Mouse (Mus musculus) gastrocnemius, adult 2 months (tissue): Measurements from ENCODE around the gene Otop1. TPM values are rescaled to one million over a fixed set of nuclear protein-coding genes. Genes with fewer than 3 reads are reported as not detected.

Experiments used
- DNase-seq: peaks from one replicate; pipeline ENCODE4 v3.0.0; 2022
- H3K27ac ChIP-seq: fragments of 200-600 bp; 2 replicates; pipeline ENCODE4 v1.8.1; 2022; ENCODE audit warnings: mild to moderate bottlenecking
- H3K4me3 ChIP-seq: fragments of 200-600 bp; 2 replicates; pipeline ENCODE4 v1.8.1; 2022; ENCODE audit warnings: mild to moderate bottlenecking, moderate library complexity
- CTCF ChIP-seq: fragments of 200-600 bp; IDR thresholded peaks from 2 replicates; pipeline ENCODE4 v1.8.1; 2022; ENCODE audit warnings: antibody characterized with exemption, mild to moderate bottlenecking, moderate library complexity
- intact Hi-C: fragments of 180-260 bp; cut with DNase I; formaldehyde crosslinking; loops from one replicate; pipeline ENCODE4 v1.15.1; 2025
- total RNA-seq, 2 experiments: library from RNA; stranded (reverse); gene quantifications; 2 replicates each; pipeline ENCODE4 v1.2.3; 2021

Gene Otop1
- total RNA-seq, 2 experiments from 2014 or later = 0.18 to 0.20 TPM

DNA sequence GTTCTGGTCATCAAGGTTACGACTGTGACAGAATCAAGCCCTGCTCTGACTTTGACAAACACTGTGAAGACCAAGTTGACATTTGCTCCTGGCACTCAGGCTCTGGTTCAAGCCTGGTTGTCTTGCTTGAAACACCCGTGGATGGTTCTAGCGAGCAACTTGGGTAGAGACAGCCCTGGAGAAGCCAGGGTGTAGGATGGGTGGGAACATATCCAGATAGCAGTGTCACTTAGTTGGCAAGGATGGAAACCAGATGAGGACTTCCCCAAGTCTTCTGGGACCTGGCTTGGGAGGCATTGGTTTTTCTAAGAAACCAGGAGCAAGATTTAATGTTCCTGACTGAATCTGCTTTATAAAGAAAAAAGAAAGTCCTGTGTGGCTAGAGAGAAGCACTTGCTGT lies 4.8 kb upstream of the Otop1 start:
- intact Hi-C loops = no loop called here
- Histone ChIP-seq H3K27ac (no peak overlapping the region), H3K4me3 (no peak overlapping the region)

DNA sequence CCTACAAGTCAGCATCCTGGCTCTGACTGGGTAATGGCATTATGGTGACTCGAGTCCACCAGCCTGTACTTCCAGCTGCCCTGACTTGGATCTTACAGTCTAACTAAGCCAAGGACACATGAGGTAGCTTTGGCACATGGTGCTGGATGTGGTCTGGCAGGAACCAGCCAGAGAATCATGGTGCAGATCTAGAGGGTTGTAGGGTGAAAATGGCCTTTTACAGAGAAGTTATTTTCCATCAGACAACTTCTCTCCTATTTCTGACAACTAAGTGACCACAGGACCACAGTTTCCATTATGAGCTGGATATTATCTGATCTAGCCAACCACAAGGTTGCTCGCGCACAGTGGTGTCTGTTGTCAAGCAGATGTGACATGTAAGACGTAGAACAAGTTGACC lies 1.9 kb upstream of the Otop1 start:
- no peak overlapping the region for H3K27ac ChIP-seq

More for the DNA sequence above, 4.8 kb upstream of the Otop1 start:
- TF ChIP-seq CTCF = no peak
- DNase-seq = no peak

DNA sequence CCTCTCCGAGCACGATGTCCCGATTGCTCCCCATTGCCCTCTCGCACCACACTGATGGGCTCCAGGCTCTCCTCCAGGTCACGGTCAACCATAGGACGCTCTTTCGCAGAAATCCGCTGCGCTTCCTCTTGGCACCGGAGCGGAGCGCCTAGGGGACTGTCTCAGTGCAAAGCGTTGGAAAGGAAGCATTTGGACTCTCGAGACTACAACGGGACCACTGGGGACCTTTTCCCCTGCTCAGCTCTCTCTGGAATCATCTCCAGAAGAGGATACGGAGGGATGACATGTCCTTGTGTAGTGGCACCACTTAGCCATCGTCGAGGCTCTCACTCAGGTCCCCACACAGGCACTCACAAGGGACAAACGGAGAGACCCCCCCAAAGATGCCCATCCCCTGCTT lies 679 bp downstream of the Otop1 start:
- TF ChIP-seq CTCF = no peak
- no peak for DNase-seq
- intact Hi-C loops = no loop called here
- Histone ChIP-seq H3K4me3 (no peak overlapping the region), H3K27ac (no peak overlapping the region)

More for the DNA sequence above, 1.9 kb upstream of the Otop1 start:
- no peak overlapping the region for H3K4me3 ChIP-seq
- DNase-seq = no peak
- intact Hi-C loops = no loop called here
- TF ChIP-seq CTCF = no peak

DNA sequence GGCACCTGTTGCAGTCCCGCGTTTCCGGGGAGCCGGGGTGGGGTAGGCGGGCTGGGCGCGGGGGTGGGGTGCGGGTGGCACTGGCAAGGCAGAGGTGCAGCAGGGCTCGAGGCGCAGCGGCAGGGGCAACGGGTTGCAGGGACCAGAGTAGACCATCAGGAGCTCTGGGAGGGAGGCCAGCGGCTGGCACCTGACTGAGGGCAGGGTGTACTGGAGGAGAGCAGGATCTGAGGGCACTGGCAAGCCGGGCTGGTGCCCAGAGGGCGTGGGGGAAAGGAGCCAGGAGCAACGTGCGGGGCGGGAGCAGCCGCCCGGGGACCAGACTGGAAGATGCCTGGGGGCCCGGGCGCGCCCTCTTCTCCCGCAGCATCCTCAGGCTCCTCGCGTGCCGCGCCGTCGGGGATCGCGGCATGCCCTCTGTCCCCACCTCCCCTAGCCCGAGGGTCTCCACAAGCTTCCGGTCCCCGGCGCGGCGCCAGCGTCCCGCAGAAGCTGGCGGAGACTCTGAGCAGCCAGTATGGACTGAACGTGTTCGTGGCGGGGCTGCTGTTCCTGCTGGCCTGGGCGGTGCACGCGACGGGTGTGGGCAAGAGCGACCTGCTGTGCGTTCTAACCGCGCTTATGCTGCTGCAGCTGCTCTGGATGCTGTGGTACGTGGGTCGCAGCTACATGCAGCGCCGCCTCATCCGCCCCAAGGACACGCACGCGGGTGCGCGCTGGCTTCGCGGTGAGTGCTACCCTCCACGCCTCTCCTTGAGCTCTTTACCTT lies 1.5 kb downstream of the Otop1 start:
- H3K4me3 ChIP-seq = peak overlapping the region; percentile 30
- no peak for DNase-seq
- intact Hi-C loops = no loop called here
- no peak overlapping the region for H3K27ac ChIP-seq
- TF ChIP-seq CTCF = no peak

DNA sequence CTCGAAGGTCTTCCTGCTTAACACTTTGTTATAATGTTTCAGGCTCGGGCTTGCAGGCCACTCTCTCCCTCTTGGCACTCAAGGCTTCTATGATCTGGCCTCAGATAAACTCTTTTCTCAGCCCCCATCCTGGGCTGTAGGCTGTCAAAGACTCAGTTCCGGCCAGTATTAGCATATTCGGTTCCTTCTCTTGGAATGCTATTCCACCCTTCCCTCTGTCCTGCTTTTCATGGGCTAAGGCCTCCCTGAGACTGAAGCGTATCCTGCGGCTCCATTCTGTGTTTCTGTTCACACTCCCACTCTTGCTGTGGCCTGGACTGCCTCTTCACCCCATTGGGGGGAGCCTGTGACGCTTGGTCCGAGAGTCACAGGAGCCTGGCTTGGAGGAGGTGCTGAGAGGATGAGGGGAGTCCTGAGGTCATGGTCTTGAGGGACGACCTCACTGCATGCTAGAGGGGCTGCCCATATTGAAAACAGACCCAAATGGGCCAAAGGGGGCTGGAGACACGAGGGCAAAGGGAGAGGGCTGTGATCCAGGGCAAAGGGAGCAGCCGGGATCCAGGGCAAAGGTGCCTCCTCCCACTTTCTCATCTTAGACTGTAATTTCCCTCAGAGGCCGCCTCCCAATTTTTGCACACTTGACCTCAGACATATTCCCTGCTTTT lies 2.3 kb downstream of the Otop1 start:
- intact Hi-C loops = no loop called here
- TF ChIP-seq CTCF = no peak
- no peak overlapping the region for H3K4me3 ChIP-seq
- DNase-seq = no peak
- no peak overlapping the region for H3K27ac ChIP-seq

DNA sequence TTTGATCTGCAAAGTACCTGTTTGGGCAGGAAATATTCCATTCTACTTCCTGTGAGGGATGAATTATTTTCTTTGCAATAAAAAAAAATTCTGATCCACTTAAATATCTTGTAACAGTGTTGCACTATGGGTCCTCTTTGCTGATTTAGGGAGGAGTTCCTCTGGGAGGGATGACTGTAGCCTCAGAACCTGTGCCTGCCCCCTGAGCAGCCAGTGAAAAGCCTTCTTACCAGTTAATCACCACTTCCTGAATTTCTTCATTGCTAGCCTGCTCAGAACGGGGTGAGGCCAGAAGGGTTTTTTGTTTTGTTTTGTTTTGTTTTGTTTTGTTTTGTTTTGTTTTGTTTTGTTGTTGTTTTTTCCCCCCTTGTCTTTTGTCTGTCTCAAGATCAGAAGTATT lies 4.3 kb downstream of the Otop1 start:
- Histone ChIP-seq H3K4me3 (no peak overlapping the region), H3K27ac (no peak overlapping the region)
- no peak for TF ChIP-seq CTCF
- intact Hi-C loops = no loop called here
- DNase-seq = no peak

DNA sequence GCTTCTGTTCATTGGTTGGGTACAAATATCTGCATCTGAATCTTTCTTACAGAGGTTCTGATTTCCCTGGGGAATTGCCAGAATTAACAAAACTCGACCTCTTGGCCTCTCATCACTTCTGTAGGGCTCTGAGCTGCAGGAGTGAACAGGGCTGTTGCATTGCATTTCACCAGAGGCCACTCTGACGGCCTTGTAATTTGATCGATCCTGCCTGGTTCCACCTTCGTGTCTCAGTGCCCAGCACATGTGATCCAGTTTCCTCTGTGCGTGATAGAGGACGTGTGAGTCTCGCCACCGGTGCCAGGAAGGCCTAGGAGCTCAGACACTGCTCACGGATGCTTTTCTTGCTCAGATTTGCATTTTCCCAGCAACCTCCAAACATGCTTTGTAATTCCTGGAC lies 10.0 kb downstream of the Otop1 start:
- no peak for TF ChIP-seq CTCF
- no peak for DNase-seq
- Histone ChIP-seq H3K27ac (no peak overlapping the region), H3K4me3 (no peak overlapping the region)
- intact Hi-C loops = no loop called here

DNA sequence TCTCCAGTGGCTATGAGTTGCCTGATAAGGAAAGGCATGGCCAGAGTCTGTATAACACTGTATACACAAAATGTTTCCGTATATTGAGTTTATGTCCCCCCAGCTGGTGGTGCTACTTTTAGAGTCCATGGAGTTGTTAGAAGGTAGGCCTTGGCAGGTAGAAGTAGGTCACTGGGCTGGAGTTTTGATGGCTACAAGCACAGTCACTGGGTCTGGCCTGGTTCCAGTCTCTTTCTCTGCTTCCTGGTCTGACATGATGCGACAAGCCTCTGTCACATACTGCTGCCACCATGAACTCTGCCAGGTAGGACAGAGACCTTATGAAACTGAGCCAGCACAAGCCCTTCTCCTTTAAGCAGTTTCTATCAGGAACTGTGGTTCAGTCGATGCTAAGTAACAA lies 12.7 kb downstream of the Otop1 start:
- Histone ChIP-seq H3K27ac (no peak overlapping the region), H3K4me3 (no peak overlapping the region)
- no peak for TF ChIP-seq CTCF
- intact Hi-C loops = no loop called here
- no peak for DNase-seq

DNA sequence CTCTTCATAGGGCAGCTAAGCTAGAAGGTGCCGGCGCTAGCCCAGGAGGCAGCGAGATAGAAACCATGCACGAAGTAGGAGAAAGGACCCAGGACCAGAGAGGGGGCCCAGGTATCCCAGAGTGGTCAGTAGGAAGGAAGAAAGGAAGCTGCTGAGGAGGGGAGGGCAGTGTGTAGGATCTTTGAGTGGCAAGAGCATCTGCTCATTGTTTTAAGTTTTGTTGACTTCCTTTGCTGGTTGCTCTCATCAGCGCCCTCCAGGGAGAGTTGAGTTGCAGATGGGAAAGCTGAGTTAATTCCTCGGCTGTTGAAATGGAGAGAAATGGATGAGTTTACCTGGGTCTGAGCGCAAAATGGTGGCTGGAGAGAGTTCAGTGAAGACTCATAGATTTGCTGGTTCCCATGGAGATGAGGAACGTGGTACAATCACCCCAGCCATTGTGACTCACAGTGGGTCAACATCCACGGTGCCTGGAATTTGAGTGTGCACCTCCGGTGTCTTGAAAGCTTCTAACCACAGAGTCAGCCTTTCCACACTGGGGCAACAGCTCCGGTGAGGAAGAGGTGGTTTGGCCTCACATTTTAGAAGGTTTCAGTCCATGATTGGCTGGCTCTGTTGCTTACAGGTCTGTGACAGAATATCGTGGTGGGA lies 26.1 kb downstream of the Otop1 start:
- intact Hi-C loops = no loop called here
- TF ChIP-seq CTCF = no peak
- H3K4me3 ChIP-seq = no peak overlapping the region
- no peak overlapping the region for H3K27ac ChIP-seq
- DNase-seq = no peak

DNA sequence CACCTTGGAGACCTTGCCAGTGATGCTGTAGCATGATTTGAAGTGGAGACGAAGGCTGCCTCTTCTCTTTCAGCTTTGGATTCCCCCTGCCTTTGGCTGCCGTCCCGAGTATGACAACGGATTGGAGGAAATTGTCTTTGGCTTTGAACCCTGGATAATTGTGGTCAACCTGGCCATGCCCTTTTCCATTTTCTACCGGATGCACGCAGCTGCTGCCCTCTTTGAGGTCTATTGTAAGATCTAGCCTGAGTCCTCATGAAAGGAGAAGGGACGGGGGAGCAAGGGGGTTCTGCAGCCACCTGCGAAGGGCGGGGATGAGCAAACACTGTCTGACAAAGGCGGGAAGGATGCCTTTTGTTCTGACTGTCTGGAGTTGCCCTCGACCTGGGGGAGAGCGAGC lies 26.9 kb downstream of the Otop1 start:
- intact Hi-C loops = no loop called here

DNA sequence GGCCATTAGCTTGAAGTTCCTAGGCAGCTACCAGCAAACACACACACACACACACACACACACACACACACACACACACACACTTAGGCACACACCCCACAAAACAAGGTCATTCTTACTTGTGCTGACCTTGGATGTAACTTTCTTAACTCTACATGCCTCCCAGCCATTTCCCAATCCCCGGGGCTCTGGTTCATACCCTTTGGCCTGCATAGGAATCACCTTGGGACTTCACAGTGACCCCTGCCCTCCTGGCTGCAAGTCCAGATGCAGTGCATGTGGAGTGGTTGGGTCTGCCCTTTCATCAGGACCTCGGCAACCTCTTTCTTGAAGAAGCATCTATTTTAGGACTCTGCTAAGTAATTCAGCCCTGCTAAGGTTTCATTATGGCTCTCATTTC lies 29.5 kb downstream of the Otop1 start:
- Histone ChIP-seq H3K4me3 (no peak overlapping the region), H3K27ac (no peak overlapping the region)
- no peak for TF ChIP-seq CTCF
- no peak for DNase-seq
- intact Hi-C loops = loop anchor here (5.0 kb wide), 1 partner anchor 282 kb away; no protein-coding TSS in a partner anchor

More for the DNA sequence above, 26.9 kb downstream of the Otop1 start:
- TF ChIP-seq CTCF = no peak
- DNase-seq = no peak
- no peak overlapping the region for H3K4me3 ChIP-seq
- no peak overlapping the region for H3K27ac ChIP-seq

DNA sequence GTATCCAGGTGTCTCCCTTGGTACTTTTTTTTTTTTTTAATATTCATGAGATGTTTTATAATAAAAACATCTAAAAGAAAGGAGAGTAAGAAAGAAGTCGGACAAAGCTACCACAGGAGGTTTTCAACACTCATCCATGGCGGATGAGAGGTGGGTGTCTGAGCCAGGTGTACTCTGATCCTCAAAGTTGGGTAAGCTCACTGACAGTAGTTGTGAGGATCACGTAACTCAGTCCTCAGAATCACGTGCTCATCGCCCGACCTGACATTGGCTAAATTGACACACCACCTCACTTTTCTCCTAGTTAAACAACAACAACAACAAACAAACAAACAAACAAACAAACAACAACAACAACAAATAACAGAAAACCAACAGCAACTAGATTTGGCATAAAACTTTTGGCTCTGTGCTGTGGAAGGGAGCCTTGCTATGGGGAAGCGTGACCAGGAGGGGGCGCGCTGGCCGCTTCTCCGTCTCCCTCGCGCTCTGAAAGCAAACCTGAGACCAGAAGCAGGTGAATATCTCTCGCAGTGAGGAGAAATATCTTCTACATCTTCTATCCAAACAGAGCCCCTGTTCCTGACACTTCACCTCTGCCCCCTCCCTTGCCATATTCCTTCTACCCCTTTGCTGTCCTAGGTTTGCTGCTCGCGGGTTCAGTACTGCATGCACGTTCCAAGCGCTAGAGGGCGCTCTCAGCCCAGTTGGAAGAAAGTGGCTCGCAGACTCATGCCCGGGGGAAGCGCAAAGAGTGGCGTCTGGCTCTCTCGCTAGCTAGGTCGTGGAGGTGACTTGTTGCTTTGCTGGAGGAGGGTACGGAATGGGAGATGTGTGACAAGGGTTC lies 31.7 kb downstream of the Otop1 start:
- peak; percentile 89 for DNase-seq
- peak; percentile 91 for TF ChIP-seq CTCF
- intact Hi-C loops = loop anchor here (1.0 to 5.0 kb wide), 3 partner anchors 170 to 325 kb away; no protein-coding TSS in a partner anchor
- Histone ChIP-seq H3K27ac (no peak overlapping the region), H3K4me3 (peak overlapping the region; percentile 70)
